8 mouse cellular contexts compared by ENCODE assay signal in genomic region chr10:127509051-127509836, GRCm38 (mm10). TPM values are rescaled to one million over a fixed set of nuclear protein-coding genes. Genes with fewer than 3 reads are reported as not detected.
A peak's percentile ranks its signal among the peaks of the same experiment; 100 is the strongest.
DNase-seq lines count a peak whose midpoint lies in the region; ATAC-seq and TF ChIP-seq lines count a peak whose summit lies in the region.

No protein-coding gene starts in this region.

- under 1% methylated on average over 35 of the region's 35 CpGs for WGBS in embryonic facial prominence, embryonic 12.5 days
- WGBS in limb, embryonic 13.5 days: 0% methylated on average over 35 of the region's 35 CpGs
- under 1% methylated on average over 35 of the region's 35 CpGs for WGBS in midbrain, embryonic 16.5 days
- 3% methylated on average over 35 of the region's 35 CpGs for WGBS in spleen, adult 2 months

- peaks cover 59% of the 10 kb centered on the region for H3K4me1 ChIP-seq in embryonic facial prominence, embryonic 12.5 days
- peaks cover 61% of the 10 kb centered on the region for H3K4me1 ChIP-seq in limb, embryonic 13.5 days
- H3K4me1 ChIP-seq in midbrain, embryonic 16.5 days (ENCODE audit: control insufficient read depth, insufficient read depth, low read length): peaks cover 44% of the 10 kb centered on the region
- peaks cover 20% of the 10 kb centered on the region; the same call in 1 of the 2 replicates for H3K4me1 ChIP-seq in spleen, adult 2 months (ENCODE audit: control insufficient read depth, insufficient read depth, insufficient read length)

- peak overlapping the region; percentile 68 for H3K4me2 ChIP-seq in embryonic facial prominence, embryonic 12.5 days (replicated peaks)
- peak overlapping the region; percentile 72 for H3K4me2 ChIP-seq in limb, embryonic 13.5 days (replicated peaks)
- H3K4me2 ChIP-seq in midbrain, embryonic 16.5 days (ENCODE audit: low read length): peak overlapping the region; percentile 72

- peak; percentile 8; the same call in 1 of the 2 replicates for ATAC-seq in embryonic facial prominence, embryonic 12.5 days (ENCODE audit: insufficient number of reproducible peaks, insufficient read depth, low FRiP score, low TSS enrichment)
- peak; percentile 39 for ATAC-seq in limb, embryonic 13.5 days (ENCODE audit: low FRiP score, low read depth)
- peak; percentile 53 for ATAC-seq in midbrain, embryonic 16.5 days

- no peak overlapping the region for H3K27ac ChIP-seq in embryonic facial prominence, embryonic 12.5 days
- no peak overlapping the region for H3K27ac ChIP-seq in limb, embryonic 13.5 days
- H3K27ac ChIP-seq in midbrain, embryonic 16.5 days (ENCODE audit: low read length): peak overlapping the region; percentile 99
- no peak overlapping the region for H3K27ac ChIP-seq in spleen, adult 2 months (ENCODE audit: insufficient read depth, low read length)

- peaks cover 73% of the 10 kb centered on the region for H3K27me3 ChIP-seq in embryonic facial prominence, embryonic 12.5 days
- peaks cover 75% of the 10 kb centered on the region for H3K27me3 ChIP-seq in limb, embryonic 13.5 days
- no peaks in the 10 kb centered on the region for H3K27me3 ChIP-seq in midbrain, embryonic 16.5 days (ENCODE audit: control insufficient read depth, insufficient read depth, low read depth, low read length)
- H3K27me3 ChIP-seq in spleen, adult 2 months (ENCODE audit: control insufficient read depth, insufficient read depth, low read length): peaks cover 12% of the 10 kb centered on the region; the same call in 1 of the 2 replicates

- H3K36me3 ChIP-seq in embryonic facial prominence, embryonic 12.5 days: no peaks in the 10 kb centered on the region
- peaks cover 17% of the 10 kb centered on the region for H3K36me3 ChIP-seq in limb, embryonic 13.5 days
- H3K36me3 ChIP-seq in midbrain, embryonic 16.5 days (ENCODE audit: control insufficient read depth, insufficient read depth, low read length): no peaks in the 10 kb centered on the region
- H3K36me3 ChIP-seq in spleen, adult 2 months (ENCODE audit: control insufficient read depth, insufficient read depth, low read length): no peaks in the 10 kb centered on the region

- H3K9ac ChIP-seq in embryonic facial prominence, embryonic 12.5 days: peak overlapping the region; percentile 16; the same call in 1 of the 2 replicates
- 0 out of 2 replicates have a peak overlapping the region, but pooled peaks have one; percentile 25 for H3K9ac ChIP-seq in limb, embryonic 13.5 days
- peak overlapping the region; percentile 66 for H3K9ac ChIP-seq in midbrain, embryonic 16.5 days (ENCODE audit: low read depth, low read length)

- no peaks in the 10 kb centered on the region for H3K9me3 ChIP-seq in embryonic facial prominence, embryonic 12.5 days
- H3K9me3 ChIP-seq in limb, embryonic 13.5 days: no peaks in the 10 kb centered on the region
- no peaks in the 10 kb centered on the region for H3K9me3 ChIP-seq in midbrain, embryonic 16.5 days (replicated peaks; ENCODE audit: control insufficient read depth, low read length, poor library complexity, severe bottlenecking)

- peak overlapping the region; percentile 35 for H3K4me3 ChIP-seq in embryonic facial prominence, embryonic 12.5 days
- H3K4me3 ChIP-seq in limb, embryonic 13.5 days: peak overlapping the region; percentile 42
- peak overlapping the region; percentile 44 for H3K4me3 ChIP-seq in midbrain, embryonic 16.5 days (ENCODE audit: low read depth, low read length)
- peak overlapping the region; percentile 44; the same call in 1 of the 2 replicates for H3K4me3 ChIP-seq in spleen, adult 2 months (ENCODE audit: extremely low read depth, insufficient read depth, insufficient read length)

- DNase-seq in 3T3-L1 (ENCODE audit: low read depth, low spot score): peak; percentile 66
- DNase-seq in adrenal gland, postnatal 36 days: peak; percentile 83 to 88
- DNase-seq in heart, adult 9 months (ENCODE audit: low spot score in 2 of 2): peak; percentile 53 to 61
- peak; percentile 90 for DNase-seq in kidney, adult 9 months
- peak; percentile 70 to 84 for DNase-seq in spleen, adult 2 months (ENCODE audit: low read depth in 1 of 2, low spot score in 2 of 2)

- TF ChIP-seq POLR2A in spleen, adult 2 months (IDR thresholded peaks at IDR 0.05; ENCODE audit: low read depth, low read length): no peak

- TF ChIP-seq CTCF in spleen, adult 2 months (IDR thresholded peaks at IDR 0.05; ENCODE audit: extremely low read depth, insufficient read depth, insufficient read length, insufficient replicate concordance): peak; percentile 93

RNA-seq across cellular contexts. Expression of gene Ndufa4l2, which starts 5.5 kb away (rescaled TPM):
- 10 to 100 TPM; 29.7 to 45.6 TPM for total RNA-seq in adrenal gland, postnatal 36 days (2021)
- 2.9 and 3.4 TPM in 2 replicates for polyA plus RNA-seq in embryonic facial prominence, embryonic 12.5 days (2016; fragmentation: Nextera tagmentation; extraction: Ambion mirVana)
- 8.7 and 10.1 TPM in 2 replicates for polyA plus RNA-seq in limb, embryonic 13.5 days (2015; fragmentation: Nextera tagmentation; extraction: Ambion mirVana)
- 17.6 and 19.7 TPM in 2 replicates for polyA plus RNA-seq in midbrain, embryonic 16.5 days (2015; fragmentation: Nextera tagmentation; extraction: Ambion mirVana)
- 6.9 and 12.2 TPM in 2 replicates for polyA plus RNA-seq in spleen, adult 2 months (2012; rRNA removed)

RNA-seq across cellular contexts. Expression of gene Stac3, which starts 7.8 kb away (rescaled TPM):
- total RNA-seq in adrenal gland, postnatal 36 days (2021): 1 to 10 TPM; 2.2 to 3.4 TPM
- 5.9 and 7.9 TPM in 2 replicates for polyA plus RNA-seq in embryonic facial prominence, embryonic 12.5 days (2016; fragmentation: Nextera tagmentation; extraction: Ambion mirVana)
- polyA plus RNA-seq in limb, embryonic 13.5 days (2015; fragmentation: Nextera tagmentation; extraction: Ambion mirVana): 20.8 and 20.9 TPM in 2 replicates
- 1.3 and 2.1 TPM in 2 replicates for polyA plus RNA-seq in midbrain, embryonic 16.5 days (2015; fragmentation: Nextera tagmentation; extraction: Ambion mirVana)
- polyA plus RNA-seq in spleen, adult 2 months (2012; rRNA removed): 2.0 and 2.2 TPM in 2 replicates

RNA-seq across cellular contexts. Expression of gene Shmt2, which starts 13.0 kb away (rescaled TPM):
- 10 to 100 TPM; 46.8 to 47.1 TPM for total RNA-seq in adrenal gland, postnatal 36 days (2021)
- polyA plus RNA-seq in embryonic facial prominence, embryonic 12.5 days (2016; fragmentation: Nextera tagmentation; extraction: Ambion mirVana): 82.4 and 88.2 TPM in 2 replicates
- polyA plus RNA-seq in limb, embryonic 13.5 days (2015; fragmentation: Nextera tagmentation; extraction: Ambion mirVana): 97.4 and 98.1 TPM in 2 replicates
- 45.0 and 45.6 TPM in 2 replicates for polyA plus RNA-seq in midbrain, embryonic 16.5 days (2015; fragmentation: Nextera tagmentation; extraction: Ambion mirVana)
- 99.9 and 133 TPM in 2 replicates for polyA plus RNA-seq in spleen, adult 2 months (2012; rRNA removed)

RNA-seq across cellular contexts. Expression of gene Nxph4, which starts 25.1 kb away (rescaled TPM):
- 1 to 10 TPM; 5.0 to 6.3 TPM for total RNA-seq in adrenal gland, postnatal 36 days (2021)
- polyA plus RNA-seq in embryonic facial prominence, embryonic 12.5 days (2016; fragmentation: Nextera tagmentation; extraction: Ambion mirVana): 6.5 and 8.0 TPM in 2 replicates
- 10.7 and 12.5 TPM in 2 replicates for polyA plus RNA-seq in limb, embryonic 13.5 days (2015; fragmentation: Nextera tagmentation; extraction: Ambion mirVana)
- polyA plus RNA-seq in midbrain, embryonic 16.5 days (2015; fragmentation: Nextera tagmentation; extraction: Ambion mirVana): 62.1 and 66.7 TPM in 2 replicates
- polyA plus RNA-seq in spleen, adult 2 months (2012; rRNA removed): not detected in 2 replicates

Comparison
In these comparisons a context has a peak if more than half of its experiments do, and no peak if none do; other contexts are left out.
1. H3K9ac ChIP-seq: peak in every context shown above with its lines; median percentile 66 in midbrain, embryonic 16.5 days; 25 in limb, embryonic 13.5 days; 16 in embryonic facial prominence, embryonic 12.5 days.